Mouse (Mus musculus) urinary bladder, postnatal 25 days (tissue): ENCODE results near the gene Scube2.

ENCODE experiments used
- DNase-seq: peaks from one replicate; pipeline ENCODE4 v3.0.0; 2022; ENCODE audit warnings: low spot score

The Scube2 gene

GRCm38 (mm10) chr7:109795564-109795963 is 69.9 kb downstream of the Scube2 start:
- no peak for DNase-seq

- DNase-seq: no peak
These were observed 70.9 kb downstream of the Scube2 start for GRCm38 (mm10) chr7:109794556-109794955.

- DNase-seq: peak; percentile 56
These were observed 72.7 kb downstream of the Scube2 start for GRCm38 (mm10) chr7:109792759-109793158.

- DNase-seq: no peak
These were observed 74.7 kb downstream of the Scube2 start for GRCm38 (mm10) chr7:109790818-109791217.

DNA sequence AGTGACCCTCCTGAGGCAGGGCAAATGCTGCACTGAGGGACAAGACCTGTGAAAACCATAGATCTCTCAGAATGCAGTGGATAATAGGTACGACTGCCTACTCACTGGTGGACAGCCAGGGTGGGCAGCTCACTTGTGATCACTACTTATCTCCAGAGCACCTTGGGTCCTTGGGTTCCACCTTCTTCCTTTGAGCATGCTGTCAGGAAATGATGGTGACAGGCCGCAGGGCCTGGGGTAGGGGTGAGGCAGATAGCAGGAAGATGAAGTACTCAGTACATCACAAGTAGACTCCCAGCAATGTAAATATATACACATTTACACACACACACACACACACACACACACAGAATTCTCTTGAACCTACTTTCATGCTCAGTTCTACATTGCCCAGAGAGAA is 77.6 kb downstream of the Scube2 start:
- DNase-seq: no peak

DNA sequence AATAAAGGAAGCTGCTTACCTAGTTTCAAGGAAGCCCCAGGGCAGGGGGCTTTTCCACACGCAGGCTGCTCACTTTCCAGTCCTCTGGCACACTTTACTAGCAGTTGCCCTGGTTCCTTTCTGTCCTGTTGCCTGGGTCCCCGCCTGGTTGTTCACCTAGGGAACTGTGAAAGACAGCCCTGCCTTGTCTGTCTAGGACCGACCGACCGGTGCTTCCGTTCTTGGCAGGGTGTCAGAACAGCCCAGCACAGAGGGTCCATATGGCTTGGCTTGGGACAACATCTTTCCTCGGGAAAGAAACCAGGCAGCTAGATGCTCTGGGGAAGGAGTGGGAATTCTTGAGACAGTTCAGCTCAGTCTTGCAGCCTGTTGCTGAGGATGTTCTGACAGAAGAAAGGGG is 82.2 kb downstream of the Scube2 start:
- DNase-seq: no peak

DNA sequence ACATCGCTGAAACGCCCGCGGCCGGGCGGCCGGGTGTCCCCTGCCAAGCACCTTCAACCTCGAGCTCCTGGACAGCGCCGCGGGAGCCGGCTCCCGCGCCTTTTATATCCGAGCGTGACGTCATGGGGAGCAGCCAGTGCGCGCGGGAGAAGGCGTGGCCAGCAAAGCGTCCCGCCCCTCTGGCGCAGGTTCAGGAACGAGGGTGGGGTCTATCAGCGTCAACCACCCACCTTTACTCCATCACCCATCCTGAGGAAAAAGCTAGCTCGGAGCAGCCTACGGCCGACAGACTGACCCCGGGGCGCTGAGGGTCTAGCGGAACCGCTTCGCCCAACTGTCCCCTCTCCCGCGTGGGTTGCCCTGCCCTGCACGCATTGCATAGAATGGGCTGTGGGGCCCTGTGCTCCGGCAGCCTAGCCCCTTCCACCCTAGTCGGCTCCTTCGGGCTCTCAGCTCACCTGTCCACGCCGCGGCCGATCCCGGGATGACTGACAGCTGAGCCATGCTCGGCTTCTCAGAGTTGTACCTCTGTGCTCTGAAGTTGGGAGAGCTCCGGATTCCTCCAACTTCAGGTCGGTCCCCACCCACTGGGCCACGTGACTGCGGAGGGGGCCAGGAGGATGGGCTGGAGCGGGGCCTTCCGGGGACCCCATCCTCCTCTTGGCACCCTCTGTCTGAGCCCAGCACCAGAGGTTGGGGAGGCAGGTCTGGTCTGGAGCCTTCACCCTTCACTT is 83.8 kb downstream of the Scube2 start, which contains the start of gene Nrip3:
Gene Nrip3 (minus strand): TSS at position 556 of the 734 bp plus-strand sequence.
- DNase-seq: peak; percentile 67

- DNase-seq: no peak
These were observed 84.4 kb downstream of the Scube2 start for GRCm38 (mm10) chr7:109781087-109781469.

DNA sequence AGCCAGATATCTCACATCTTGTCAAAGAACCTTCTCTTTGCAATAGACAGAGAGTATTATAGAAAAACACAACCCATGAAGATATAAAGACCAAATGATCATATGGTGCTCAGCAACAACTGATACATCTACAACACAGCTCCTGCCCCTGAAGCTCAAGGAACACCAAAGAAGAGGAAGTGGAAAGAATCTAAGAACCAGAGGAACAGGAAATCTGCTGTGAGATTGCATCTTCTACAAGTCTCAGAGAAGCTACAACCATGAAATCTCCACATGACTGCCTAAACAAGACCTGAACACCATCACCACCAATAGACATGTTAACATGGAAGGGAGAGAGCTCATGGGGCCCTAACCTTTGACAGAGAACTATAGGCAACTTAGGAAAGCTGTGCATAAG is 93.2 kb downstream of the Scube2 start:
- DNase-seq: no peak

GRCm38 (mm10) chr7:109768699-109769383 is 96.6 kb downstream of the Scube2 start:
- DNase-seq: no peak

- DNase-seq: no peak
These were observed 97.7 kb downstream of the Scube2 start for GRCm38 (mm10) chr7:109767575-109768350.

DNA sequence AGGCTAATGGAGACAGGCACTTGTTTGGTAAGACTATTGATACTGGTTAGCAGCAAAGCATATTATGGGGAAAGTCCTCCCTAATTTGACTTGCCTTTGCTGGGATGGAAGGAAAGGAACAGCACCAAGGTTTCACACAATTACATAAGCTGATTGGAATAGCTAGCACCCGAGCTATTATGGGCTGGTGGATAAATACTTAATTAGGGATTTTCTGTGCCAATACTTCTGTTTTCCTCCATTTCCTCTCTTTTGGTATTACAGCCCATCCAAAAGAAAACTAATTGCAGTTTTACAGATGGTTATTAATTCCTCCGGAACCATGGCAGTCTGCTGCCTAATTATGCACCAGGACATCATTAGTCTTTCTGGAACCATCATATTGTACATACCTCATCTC is 101.5 kb downstream of the Scube2 start:
- no peak for DNase-seq

- no peak for DNase-seq
These were observed 109.2 kb downstream of the Scube2 start for GRCm38 (mm10) chr7:109756291-109756690.

GRCm38 (mm10) chr7:109754034-109754433 is 111.4 kb downstream of the Scube2 start:
- DNase-seq: no peak

DNA sequence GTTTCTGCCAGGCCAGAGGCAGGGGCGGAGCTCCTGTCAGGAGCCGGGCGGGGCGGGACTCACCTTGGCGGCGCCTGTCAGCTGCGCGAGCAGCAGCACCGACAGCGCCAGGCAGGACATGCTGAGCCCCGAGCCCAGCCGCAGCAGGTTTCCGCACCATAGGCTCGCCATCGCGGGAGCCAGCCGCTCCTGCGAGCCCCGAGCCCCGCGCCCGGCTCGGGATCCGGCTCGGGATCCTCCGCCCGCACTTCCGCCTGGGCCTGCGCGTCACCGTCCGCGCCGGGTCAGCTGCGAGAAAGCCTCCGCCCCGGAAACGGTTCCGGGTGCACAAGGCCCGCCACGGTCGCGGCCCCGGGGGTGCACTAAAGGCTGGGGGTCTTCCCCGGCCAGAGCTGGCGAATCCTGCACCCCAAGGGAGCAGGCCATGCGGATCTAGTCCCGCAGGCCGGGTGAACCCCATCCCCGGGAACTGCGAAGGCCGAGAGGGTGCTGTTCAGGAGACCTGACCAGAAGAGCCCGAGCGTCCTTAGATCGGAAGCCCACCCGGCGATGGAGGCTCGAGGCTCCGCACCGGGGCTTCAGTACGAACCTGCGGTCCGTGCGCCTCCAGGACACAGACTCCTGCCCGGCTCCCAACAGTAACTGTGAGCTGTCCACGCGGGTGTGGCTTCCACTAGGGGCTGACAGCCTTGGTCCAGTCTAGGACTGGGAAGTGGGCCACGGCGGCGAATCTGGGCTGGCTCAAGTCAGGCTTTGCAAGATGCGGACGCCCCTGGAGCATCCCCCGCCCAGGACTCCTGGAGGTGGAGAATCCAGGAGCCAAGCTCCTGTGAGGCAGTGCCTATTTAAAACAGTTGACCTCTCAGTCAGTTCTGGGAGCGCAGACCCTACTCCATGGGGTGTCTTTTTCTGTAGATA is 113.2 kb downstream of the Scube2 start, which contains the start of gene Tmem9b:
Gene Tmem9b (minus strand): TSS at position 868 of the 918 bp plus-strand sequence.
- DNase-seq: peak; percentile 78

DNA sequence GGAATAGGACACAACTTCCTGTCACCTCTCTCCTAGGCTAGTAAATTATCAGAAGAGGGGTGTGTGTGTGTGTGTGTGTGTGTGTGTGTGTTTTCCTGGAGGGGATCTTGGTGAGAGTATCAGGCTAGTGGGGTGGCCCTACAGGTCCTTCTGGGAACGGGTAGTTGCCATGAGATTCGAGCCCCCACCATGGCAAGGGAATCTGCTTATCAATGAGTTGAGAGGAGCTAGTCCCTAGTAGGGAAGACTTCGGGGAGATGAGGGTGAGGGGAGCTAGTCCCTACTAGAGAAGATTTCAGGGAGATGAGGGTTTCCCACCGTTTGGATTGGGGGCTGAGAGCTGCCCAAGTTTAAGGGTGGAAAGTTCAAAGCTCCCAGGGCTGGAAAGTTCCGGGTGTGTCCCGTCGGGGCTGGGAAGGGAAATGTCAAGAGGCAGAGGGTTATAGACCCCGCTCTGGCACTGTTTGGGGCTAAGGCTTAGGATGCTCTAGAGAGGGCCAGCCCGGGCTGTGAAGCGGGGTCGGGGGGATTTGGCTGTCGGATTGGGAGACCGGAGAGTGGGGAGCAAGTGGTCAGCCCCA is 114.0 kb downstream of the Scube2 start:
- no peak for DNase-seq
